Mouse (Mus musculus): ENCODE data around the gene Epha1.
A peak's percentile ranks its signal among the peaks of the same experiment; 100 is the strongest.

Gene Epha1

GRCm38 (mm10) chr6:42372816-42373547 is at the start of gene Epha1:
Gene Epha1, minus strand, starts transcription at chr6:42373268.
- DNase-seq (ENCODE audit: low spot score in 2 of 2): no peak

- DNase-seq (ENCODE audit: low spot score in 2 of 2): no peak
These were observed 48.4 kb upstream of the Epha1 start for GRCm38 (mm10) chr6:42421439-42421838.

GRCm38 (mm10) chr6:42419443-42419842 is 46.4 kb upstream of the Epha1 start:
- no peak for DNase-seq (ENCODE audit: low spot score in 2 of 2)

GRCm38 (mm10) chr6:42405134-42405533 is 32.1 kb upstream of the Epha1 start, which contains the start of gene Tas2r135:
Gene Tas2r135, plus strand, starts transcription at chr6:42405434.
- no peak for DNase-seq (ENCODE audit: low spot score in 2 of 2)

- no peak for DNase-seq (ENCODE audit: low spot score in 2 of 2)
These were observed 26.9 kb upstream of the Epha1 start, which contains the start of gene Tas2r143 for GRCm38 (mm10) chr6:42399938-42400337. Gene Tas2r143, plus strand, starts transcription at chr6:42400238.

GRCm38 (mm10) chr6:42398998-42399397 is 25.9 kb upstream of the Epha1 start:
- DNase-seq (ENCODE audit: low spot score in 2 of 2): no peak

- no peak for DNase-seq (ENCODE audit: low spot score in 2 of 2)
These were observed 25.2 kb upstream of the Epha1 start for GRCm38 (mm10) chr6:42398285-42398684.

GRCm38 (mm10) chr6:42397041-42397657 is 24.1 kb upstream of the Epha1 start:
- no peak for DNase-seq (ENCODE audit: low spot score in 2 of 2)

GRCm38 (mm10) chr6:42395960-42396809 is 23.1 kb upstream of the Epha1 start:
- peak; percentile 93 to 96 for DNase-seq (ENCODE audit: low spot score in 2 of 2)

- peak in 1 of 2 experiments; percentile 25 for DNase-seq (ENCODE audit: low spot score in 2 of 2)
These were observed 18.8 kb upstream of the Epha1 start for GRCm38 (mm10) chr6:42391796-42392330.

GRCm38 (mm10) chr6:42385635-42386034 is 12.6 kb upstream of the Epha1 start:
- no peak for DNase-seq (ENCODE audit: low spot score in 2 of 2)

GRCm38 (mm10) chr6:42383360-42383759 is 10.3 kb upstream of the Epha1 start:
- DNase-seq (ENCODE audit: low spot score in 2 of 2): no peak

- peak; percentile 54 to 69 for DNase-seq (ENCODE audit: low spot score in 2 of 2)
These were observed 8.9 kb upstream of the Epha1 start for GRCm38 (mm10) chr6:42381916-42382381.

- DNase-seq (ENCODE audit: low spot score in 2 of 2): no peak
These were observed 8.2 kb upstream of the Epha1 start for GRCm38 (mm10) chr6:42381221-42381620.

- no peak for DNase-seq (ENCODE audit: low spot score in 2 of 2)
These were observed 7.5 kb upstream of the Epha1 start for GRCm38 (mm10) chr6:42380416-42381144.

- no peak for DNase-seq (ENCODE audit: low spot score in 2 of 2)
These were observed 6.5 kb upstream of the Epha1 start for GRCm38 (mm10) chr6:42379551-42379950.

GRCm38 (mm10) chr6:42377280-42377679 is 4.2 kb upstream of the Epha1 start:
- DNase-seq (ENCODE audit: low spot score in 2 of 2): no peak

- no peak for DNase-seq (ENCODE audit: low spot score in 2 of 2)
These were observed 3.5 kb upstream of the Epha1 start for GRCm38 (mm10) chr6:42376504-42377019.

GRCm38 (mm10) chr6:42376016-42376415 is 2.9 kb upstream of the Epha1 start:
- no peak for DNase-seq (ENCODE audit: low spot score in 2 of 2)

- no peak for DNase-seq (ENCODE audit: low spot score in 2 of 2)
These were observed 2.1 kb upstream of the Epha1 start for GRCm38 (mm10) chr6:42375131-42375530.

GRCm38 (mm10) chr6:42374701-42375100 is 1.6 kb upstream of the Epha1 start:
- DNase-seq (ENCODE audit: low spot score in 2 of 2): peak; percentile 75 to 81
